ENCODE assay signal across 30 mouse cellular contexts in the genomic region with DNA sequence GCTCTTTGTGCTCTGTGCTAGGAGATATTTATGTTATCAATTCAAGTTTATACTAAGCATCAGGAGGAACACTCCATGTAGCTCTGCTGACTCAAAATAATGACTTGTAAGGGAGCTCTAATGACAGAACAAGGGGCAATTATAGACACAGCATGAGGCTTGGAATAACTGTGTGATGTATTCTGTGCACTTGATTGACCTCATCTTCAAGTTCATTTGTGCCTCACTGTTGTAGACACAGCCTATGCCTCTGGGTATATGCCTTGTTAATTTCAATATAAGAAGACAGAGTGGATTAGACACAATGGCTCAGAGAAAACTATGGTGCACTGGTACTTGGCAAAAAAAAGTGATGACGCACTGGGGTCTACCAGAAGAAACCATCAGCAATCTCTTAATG.
DNase-seq lines count a peak whose midpoint lies in the region; ATAC-seq lines count a peak whose summit lies in the region.
"Had no signal": no experiment of that assay in that cellular context is flagged by ENCODE, and none has a peak within 500 bp of the region (broad histone marks: within the 10 kb centered on the region; RNA-seq: fewer than 3 reads in every experiment).

No protein-coding gene starts in this region.

- no peak overlapping the region for H3K27ac ChIP-seq in hindbrain, embryonic 11.5 days (ENCODE audit: low read depth, low read length)
- H3K27ac ChIP-seq in hindbrain, embryonic 10.5 days: no peak overlapping the region
- no peak overlapping the region for H3K27ac ChIP-seq in hindbrain, embryonic 12.5 days
- H3K27ac ChIP-seq in hindbrain, embryonic 16.5 days (ENCODE audit: low read depth, low read length): no peak overlapping the region
- no peak overlapping the region for H3K27ac ChIP-seq in neural tube, embryonic 15.5 days (replicated peaks)
- no peak overlapping the region for H3K27ac ChIP-seq in kidney, embryonic 15.5 days
- H3K27ac ChIP-seq: limb, embryonic 10.5 days; limb, embryonic 15.5 days; liver, embryonic 13.5 days; midbrain, embryonic 13.5 days had no signal

- no peaks in the 10 kb centered on the region for H3K27me3 ChIP-seq in hindbrain, embryonic 11.5 days (ENCODE audit: control insufficient read depth, insufficient read depth, low read length)
- H3K27me3 ChIP-seq in hindbrain, embryonic 10.5 days (ENCODE audit: insufficient read depth, poor library complexity, severe bottlenecking): no peaks in the 10 kb centered on the region
- no peaks in the 10 kb centered on the region for H3K27me3 ChIP-seq in hindbrain, embryonic 12.5 days
- no peaks in the 10 kb centered on the region for H3K27me3 ChIP-seq in hindbrain, embryonic 16.5 days (replicated peaks; ENCODE audit: control insufficient read depth, insufficient read depth, low read length)
- H3K27me3 ChIP-seq in neural tube, embryonic 15.5 days (replicated peaks): no peaks in the 10 kb centered on the region
- H3K27me3 ChIP-seq in kidney, embryonic 15.5 days: no peaks in the 10 kb centered on the region
- H3K27me3 ChIP-seq: limb, embryonic 15.5 days; liver, embryonic 13.5 days; megakaryocyte, embryonic 14.5 days; midbrain, embryonic 13.5 days had no signal

- no peak overlapping the region for H3K4me3 ChIP-seq in hindbrain, embryonic 11.5 days (ENCODE audit: low read depth, low read length)
- no peak overlapping the region for H3K4me3 ChIP-seq in hindbrain, embryonic 10.5 days
- H3K4me3 ChIP-seq in hindbrain, embryonic 12.5 days: no peak overlapping the region
- no peak overlapping the region for H3K4me3 ChIP-seq in hindbrain, embryonic 16.5 days (ENCODE audit: low read length)
- no peak overlapping the region for H3K4me3 ChIP-seq in neural tube, embryonic 15.5 days (replicated peaks)
- H3K4me3 ChIP-seq in kidney, embryonic 15.5 days (replicated peaks): no peak overlapping the region
- H3K4me3 ChIP-seq: limb, embryonic 10.5 days; limb, embryonic 15.5 days; liver, embryonic 13.5 days; megakaryocyte, embryonic 14.5 days; midbrain, embryonic 13.5 days had no signal

- no peaks in the 10 kb centered on the region for H3K9me3 ChIP-seq in hindbrain, embryonic 11.5 days (ENCODE audit: control insufficient read depth, low read length)
- H3K9me3 ChIP-seq in hindbrain, embryonic 10.5 days: no peaks in the 10 kb centered on the region
- no peaks in the 10 kb centered on the region for H3K9me3 ChIP-seq in hindbrain, embryonic 12.5 days (replicated peaks)
- no peaks in the 10 kb centered on the region for H3K9me3 ChIP-seq in hindbrain, embryonic 16.5 days (ENCODE audit: control insufficient read depth, low read length)
- H3K9me3 ChIP-seq in neural tube, embryonic 15.5 days (replicated peaks): no peaks in the 10 kb centered on the region
- no peaks in the 10 kb centered on the region for H3K9me3 ChIP-seq in kidney, embryonic 15.5 days (replicated peaks)
- H3K9me3 ChIP-seq: limb, embryonic 10.5 days; limb, embryonic 15.5 days; liver, embryonic 13.5 days; megakaryocyte, embryonic 14.5 days; midbrain, embryonic 13.5 days had no signal

- 84% methylated on average over 1 of the region's 1 CpGs for WGBS in hindbrain, embryonic 11.5 days
- WGBS in hindbrain, embryonic 10.5 days: 89% methylated on average over 1 of the region's 1 CpGs
- WGBS in hindbrain, embryonic 12.5 days: 73% methylated on average over 1 of the region's 1 CpGs
- 61% methylated on average over 1 of the region's 1 CpGs for WGBS in hindbrain, embryonic 16.5 days
- 43% methylated on average over 1 of the region's 1 CpGs for WGBS in neural tube, embryonic 15.5 days
- WGBS in kidney, embryonic 15.5 days: 83% methylated on average over 1 of the region's 1 CpGs

- H3K9ac ChIP-seq in hindbrain, embryonic 11.5 days (ENCODE audit: low read depth, low read length): no peak overlapping the region
- H3K9ac ChIP-seq in hindbrain, embryonic 12.5 days: no peak overlapping the region
- no peak overlapping the region for H3K9ac ChIP-seq in hindbrain, embryonic 16.5 days (ENCODE audit: low read depth, low read length)
- no peak overlapping the region for H3K9ac ChIP-seq in neural tube, embryonic 15.5 days (replicated peaks)
- H3K9ac ChIP-seq in kidney, embryonic 15.5 days: no peak overlapping the region
- H3K9ac ChIP-seq: limb, embryonic 15.5 days; liver, embryonic 13.5 days; midbrain, embryonic 13.5 days had no signal

- DNase-seq in hindbrain, embryonic 11.5 days (ENCODE audit: low spot score): no peak
- DNase-seq in hindbrain, embryonic 10.5 days (ENCODE audit: low spot score): no peak
- no peak for DNase-seq in ovary, postnatal 36 days (ENCODE audit: low spot score)
- DNase-seq in Muller cell, postnatal 12 days (ENCODE audit: inconsistent ontology term): no peak
- DNase-seq: adrenal gland, adult 8-10 months; cerebellum, adult 11 months; cerebellum, adult 9-10 months; cerebellum, postnatal 36 days; gastrocnemius, postnatal 14 days; heart, postnatal 36 days; kidney, adult 11 months; kidney, postnatal 4 days; layer of hippocampus, postnatal 36 days; liver, embryonic 13.5 days; lung, adult 18-20 months; lung, postnatal 4 days; thymus, adult 2 months; thymus, postnatal 4 days had no signal

- H3K4me2 ChIP-seq in hindbrain, embryonic 11.5 days (replicated peaks; ENCODE audit: low read depth, low read length): no peak overlapping the region
- H3K4me2 ChIP-seq in hindbrain, embryonic 12.5 days (replicated peaks): no peak overlapping the region
- no peak overlapping the region for H3K4me2 ChIP-seq in hindbrain, embryonic 16.5 days (ENCODE audit: low read length)
- no peak overlapping the region for H3K4me2 ChIP-seq in neural tube, embryonic 15.5 days
- H3K4me2 ChIP-seq in kidney, embryonic 15.5 days: no peak overlapping the region
- H3K4me2 ChIP-seq: heart, embryonic 11.5 days; limb, embryonic 15.5 days; liver, embryonic 13.5 days; midbrain, embryonic 13.5 days had no signal

- no peaks in the 10 kb centered on the region for H3K36me3 ChIP-seq in hindbrain, embryonic 11.5 days (ENCODE audit: control insufficient read depth, insufficient read depth, low read length)
- no peaks in the 10 kb centered on the region for H3K36me3 ChIP-seq in hindbrain, embryonic 10.5 days
- no peaks in the 10 kb centered on the region for H3K36me3 ChIP-seq in hindbrain, embryonic 12.5 days
- H3K36me3 ChIP-seq in hindbrain, embryonic 16.5 days (ENCODE audit: control insufficient read depth, insufficient read depth, low read length): no peaks in the 10 kb centered on the region
- H3K36me3 ChIP-seq in neural tube, embryonic 15.5 days: no peaks in the 10 kb centered on the region
- H3K36me3 ChIP-seq in kidney, embryonic 15.5 days: no peaks in the 10 kb centered on the region
- H3K36me3 ChIP-seq: limb, embryonic 10.5 days; limb, embryonic 15.5 days; liver, embryonic 13.5 days; midbrain, embryonic 13.5 days had no signal

- H3K4me1 ChIP-seq in hindbrain, embryonic 11.5 days (replicated peaks; ENCODE audit: control insufficient read depth, insufficient read depth, low read length): no peaks in the 10 kb centered on the region
- H3K4me1 ChIP-seq in hindbrain, embryonic 10.5 days (replicated peaks): no peaks in the 10 kb centered on the region
- H3K4me1 ChIP-seq in hindbrain, embryonic 12.5 days: no peaks in the 10 kb centered on the region
- no peaks in the 10 kb centered on the region for H3K4me1 ChIP-seq in hindbrain, embryonic 16.5 days (ENCODE audit: control insufficient read depth, insufficient read depth, low read depth, low read length)
- no peaks in the 10 kb centered on the region for H3K4me1 ChIP-seq in neural tube, embryonic 15.5 days
- H3K4me1 ChIP-seq in kidney, embryonic 15.5 days: no peaks in the 10 kb centered on the region
- H3K4me1 ChIP-seq: limb, embryonic 10.5 days; limb, embryonic 15.5 days; liver, embryonic 13.5 days; megakaryocyte, embryonic 14.5 days; midbrain, embryonic 13.5 days had no signal

- peak; percentile 57; the same call in 1 of the 2 replicates for ATAC-seq in hindbrain, embryonic 11.5 days (ENCODE audit: low FRiP score)
- ATAC-seq in hindbrain, embryonic 12.5 days (ENCODE audit: low FRiP score): peak; percentile 69; the same call in 1 of the 2 replicates
- peak; percentile 74 for ATAC-seq in hindbrain, embryonic 16.5 days
- ATAC-seq in neural tube, embryonic 15.5 days (ENCODE audit: low FRiP score): peak; percentile 75
- no peak for ATAC-seq in kidney, embryonic 15.5 days (replicated peaks; ENCODE audit: low FRiP score)
- ATAC-seq: CD4-positive, CD25-positive, alpha-beta regulatory T cell, adult 4 months; inflammation-experienced regulatory T-cells, adult 6 months; lung, postnatal 0 days; midbrain, embryonic 13.5 days had no signal
